Mouse (Mus musculus) heart, adult 8-10 months (tissue): ENCODE data around the gene Hoxc11. TPM values are rescaled to one million over a fixed set of nuclear protein-coding genes. Genes with fewer than 3 reads are reported as not detected.

Source experiments
- DNase-seq: peaks from one replicate; pipeline ENCODE4 v3.0.0; 2022; ENCODE audit warnings: low spot score
- total RNA-seq, 4 experiments: library from RNA; stranded (reverse); gene quantifications; 2 replicates each; pipeline ENCODE4 v1.2.4; 2022

Gene Hoxc11
- not detected for total RNA-seq

- no peak for DNase-seq
Observed at GRCm38 (mm10) chr15:102954192-102955006, at the start of gene Hoxc11. Gene Hoxc11 (plus strand): TSS chr15:102954427.

- no peak for DNase-seq
Observed at GRCm38 (mm10) chr15:102904946-102905345, 49.3 kb upstream of the Hoxc11 start.

GRCm38 (mm10) chr15:102909536-102909935 lies 44.7 kb upstream of the Hoxc11 start:
- DNase-seq: no peak

GRCm38 (mm10) chr15:102910038-102910437 lies 44.2 kb upstream of the Hoxc11 start:
- DNase-seq: no peak

GRCm38 (mm10) chr15:102910496-102911095 lies 43.6 kb upstream of the Hoxc11 start:
- DNase-seq: no peak

GRCm38 (mm10) chr15:102913038-102913585 lies 41.1 kb upstream of the Hoxc11 start:
- no peak for DNase-seq

GRCm38 (mm10) chr15:102917972-102918572 lies 36.2 kb upstream of the Hoxc11 start:
- no peak for DNase-seq

GRCm38 (mm10) chr15:102918611-102919265 lies 35.5 kb upstream of the Hoxc11 start:
- DNase-seq: no peak

GRCm38 (mm10) chr15:102919336-102920180 lies 34.7 kb upstream of the Hoxc11 start:
- DNase-seq: no peak

- DNase-seq: peak; percentile 30
Observed at GRCm38 (mm10) chr15:102920619-102921018, 33.6 kb upstream of the Hoxc11 start.

- no peak for DNase-seq
Observed at GRCm38 (mm10) chr15:102921053-102922011, 32.9 kb upstream of the Hoxc11 start, which contains the start of gene Hoxc13. Gene Hoxc13 (plus strand): TSS chr15:102921103.

- no peak for DNase-seq
Observed at GRCm38 (mm10) chr15:102922012-102922362, 32.2 kb upstream of the Hoxc11 start.

GRCm38 (mm10) chr15:102922636-102923500 lies 31.4 kb upstream of the Hoxc11 start:
- DNase-seq: no peak

GRCm38 (mm10) chr15:102927032-102927645 lies 27.1 kb upstream of the Hoxc11 start:
- no peak for DNase-seq

GRCm38 (mm10) chr15:102931706-102932358 lies 22.4 kb upstream of the Hoxc11 start:
- DNase-seq: no peak

GRCm38 (mm10) chr15:102934438-102934837 lies 19.8 kb upstream of the Hoxc11 start:
- no peak for DNase-seq

GRCm38 (mm10) chr15:102934897-102935296 lies 19.3 kb upstream of the Hoxc11 start:
- no peak for DNase-seq
